Mouse (Mus musculus) MN1 (cell line): ENCODE results near the gene Sp1.
A peak's percentile ranks its signal among the peaks of the same experiment; 100 is the strongest.

Experiments
- DNase-seq: peaks from one replicate; pipeline ENCODE4 v3.0.0-alpha.2; 2016; ENCODE audit warnings: low spot score

The Sp1 gene

DNA sequence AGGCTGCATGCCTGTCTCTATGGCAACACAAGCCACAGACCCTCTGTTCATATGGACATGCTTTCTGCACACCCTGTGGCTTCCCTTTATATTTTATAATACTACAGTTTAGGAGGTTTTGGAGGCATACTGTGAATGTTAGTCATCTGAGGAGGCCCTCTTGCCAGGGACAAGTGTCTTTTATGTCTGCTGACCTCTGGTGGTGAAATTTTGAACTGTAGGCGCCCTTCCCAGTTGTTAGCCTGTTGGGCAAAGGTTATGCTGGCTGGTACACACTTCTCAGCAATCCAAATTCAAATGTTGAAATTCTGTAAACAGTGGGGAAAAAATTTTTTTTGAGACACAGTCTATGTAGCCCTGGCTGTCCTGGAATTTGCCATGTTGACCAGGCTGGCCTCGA, 36.5 kb downstream of the Sp1 start:
- DNase-seq, result peak; percentile 95

GRCm38 (mm10) chr15:102445146-102445545, 39.2 kb downstream of the Sp1 start, which contains the start of gene Amhr2:
Gene Amhr2 (plus strand): TSS chr15:102445367.
- no peak for DNase-seq

DNA sequence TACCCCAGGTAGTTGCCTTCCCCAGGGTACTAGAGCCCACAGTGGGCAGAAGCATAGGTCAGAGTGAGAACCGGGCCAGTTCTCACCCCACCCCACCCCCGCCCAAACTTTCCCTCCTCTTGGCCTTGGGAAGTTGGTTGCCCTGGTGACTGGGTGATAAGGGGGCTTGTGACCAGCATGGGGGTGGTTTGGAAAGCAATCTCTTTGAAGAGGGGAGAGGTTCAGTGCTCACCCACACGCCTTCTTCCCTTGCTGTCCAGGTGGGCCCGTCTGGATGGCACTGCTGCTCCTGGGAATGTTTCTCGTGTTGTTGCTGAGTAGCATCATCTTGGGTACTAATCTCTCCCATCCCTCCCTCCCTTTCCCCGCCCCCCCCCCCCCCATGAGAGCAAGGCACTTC, 40.5 kb downstream of the Sp1 start:
- DNase-seq, result no peak

- no peak for DNase-seq
Observed at GRCm38 (mm10) chr15:102449366-102449765, 43.4 kb downstream of the Sp1 start.

DNA sequence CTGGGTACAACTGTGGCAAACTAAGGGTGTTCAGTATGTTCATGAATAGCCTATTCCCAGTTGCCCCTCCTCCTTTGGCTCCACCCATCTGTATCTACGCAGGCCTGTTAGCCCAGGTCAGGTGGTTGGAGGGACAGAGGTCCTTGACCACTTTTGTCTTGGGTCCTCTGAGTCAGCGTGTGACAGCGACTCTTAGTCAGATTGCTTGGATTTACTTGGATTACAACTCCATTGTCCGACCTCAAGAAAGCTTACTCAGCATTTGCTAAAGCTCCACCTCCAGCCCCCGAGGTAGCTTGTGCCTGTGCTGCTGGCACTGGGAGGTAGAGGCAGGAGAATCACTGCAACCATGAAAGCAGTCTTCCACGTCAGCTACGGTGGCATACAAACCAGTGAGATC, 45.0 kb downstream of the Sp1 start:
- DNase-seq, result peak; percentile 88

- DNase-seq, result peak; percentile 87
Observed at GRCm38 (mm10) chr15:102451666-102452430, 45.9 kb downstream of the Sp1 start.

- no peak for DNase-seq
Observed at GRCm38 (mm10) chr15:102455993-102456392, 50.0 kb downstream of the Sp1 start.

DNA sequence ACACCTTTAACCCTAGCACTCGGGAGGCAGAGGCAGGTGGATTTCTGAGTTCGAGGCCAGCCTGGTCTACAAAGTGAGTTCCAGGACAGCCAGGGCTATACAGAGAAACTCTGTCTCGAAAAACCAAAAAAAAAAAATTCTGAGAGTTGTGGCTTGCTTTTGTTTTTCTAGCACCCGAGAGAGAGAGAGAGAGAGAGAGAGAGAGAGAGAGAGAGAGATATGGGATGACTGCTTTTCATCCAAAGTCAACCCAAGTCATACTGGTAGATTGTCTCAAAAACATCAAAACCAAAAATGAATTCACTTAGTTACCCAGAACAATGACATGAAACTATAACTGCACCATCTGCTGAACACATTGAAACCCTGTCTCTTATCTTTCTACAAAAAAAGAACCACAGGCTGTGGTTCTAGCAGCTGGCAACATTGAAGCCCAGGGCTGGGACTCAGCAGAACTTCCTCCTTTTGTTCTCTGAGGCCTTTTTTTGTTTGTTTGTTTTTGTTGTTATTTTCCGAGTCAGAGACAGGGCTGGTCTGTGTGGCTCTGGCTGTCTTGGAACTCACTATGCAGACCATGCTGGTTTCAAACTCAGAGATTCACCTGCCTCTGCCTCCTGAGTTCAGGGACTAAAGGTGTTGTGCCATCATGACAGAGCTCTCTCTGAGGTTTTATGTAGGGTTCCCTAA, 52.2 kb downstream of the Sp1 start:
- no peak for DNase-seq

- DNase-seq, result peak; percentile 100
Observed at GRCm38 (mm10) chr15:102458904-102459317, 53.0 kb downstream of the Sp1 start, which contains the start of gene Prr13. Gene Prr13 (plus strand): TSS chr15:102459028.

DNA sequence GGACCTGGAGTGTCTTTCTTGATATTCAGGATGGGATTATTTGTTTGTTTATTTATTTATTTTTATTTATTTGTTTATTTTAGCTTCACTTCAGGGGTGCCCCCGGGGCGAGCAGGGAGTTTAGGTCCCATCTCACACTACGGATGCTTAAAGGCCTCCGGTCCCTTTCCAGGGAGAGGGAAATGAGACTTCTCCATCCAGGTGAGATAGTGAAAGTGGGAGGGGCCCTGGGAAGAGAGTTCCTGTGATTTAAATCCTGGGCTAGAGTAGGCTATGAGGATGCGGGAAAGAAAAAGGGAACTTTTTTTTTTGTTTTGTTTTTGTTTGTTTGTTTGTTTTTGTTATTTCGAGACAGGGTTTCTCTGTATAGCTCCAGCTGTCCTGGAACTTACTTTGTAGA, 53.4 kb downstream of the Sp1 start:
- DNase-seq, result no peak

DNA sequence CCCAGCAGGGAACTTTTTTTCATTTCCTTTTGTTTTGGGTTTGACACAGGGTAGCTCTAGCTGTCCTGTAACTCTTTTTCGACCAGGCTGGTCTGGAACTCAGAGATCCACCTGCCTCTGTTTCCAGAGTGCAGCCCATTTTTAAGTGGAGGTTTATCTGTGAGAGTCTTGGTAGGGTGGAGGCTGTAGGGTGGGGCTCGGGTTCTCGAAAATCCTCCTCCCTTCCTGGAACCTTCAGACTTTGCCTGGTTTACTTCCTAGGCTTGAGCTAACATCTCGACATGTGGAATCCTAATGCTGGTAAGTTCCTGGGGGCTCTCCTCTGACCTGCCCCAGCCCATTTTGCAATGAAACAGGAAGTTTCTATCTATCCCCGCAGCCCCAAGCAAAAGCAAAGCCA, 53.9 kb downstream of the Sp1 start:
- DNase-seq, result no peak

- peak; percentile 58 for DNase-seq
Observed at GRCm38 (mm10) chr15:102460409-102460808, 54.5 kb downstream of the Sp1 start.

- DNase-seq, result peak; percentile 93
Observed at GRCm38 (mm10) chr15:102460971-102461370, 55.0 kb downstream of the Sp1 start.

GRCm38 (mm10) chr15:102461430-102462075, 55.6 kb downstream of the Sp1 start:
- peak; percentile 57 for DNase-seq

DNA sequence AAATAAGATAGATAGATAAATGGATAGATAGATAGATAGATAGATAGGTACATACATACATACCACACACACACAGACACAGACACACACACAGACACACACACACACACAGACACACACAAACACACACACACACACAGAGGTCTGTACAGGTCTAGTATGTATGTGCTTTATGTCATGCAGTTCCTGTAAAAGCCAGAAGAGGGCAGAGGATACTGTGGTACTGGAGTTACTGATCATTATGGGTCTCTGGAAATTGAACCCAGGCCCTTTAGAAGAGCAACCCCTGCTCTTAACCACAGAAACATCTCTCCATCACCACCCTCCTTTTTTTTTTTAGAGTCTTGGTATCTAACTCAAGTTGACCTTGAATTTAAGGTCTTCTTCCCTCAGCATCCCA, 57.7 kb downstream of the Sp1 start:
- DNase-seq, result peak; percentile 56

DNA sequence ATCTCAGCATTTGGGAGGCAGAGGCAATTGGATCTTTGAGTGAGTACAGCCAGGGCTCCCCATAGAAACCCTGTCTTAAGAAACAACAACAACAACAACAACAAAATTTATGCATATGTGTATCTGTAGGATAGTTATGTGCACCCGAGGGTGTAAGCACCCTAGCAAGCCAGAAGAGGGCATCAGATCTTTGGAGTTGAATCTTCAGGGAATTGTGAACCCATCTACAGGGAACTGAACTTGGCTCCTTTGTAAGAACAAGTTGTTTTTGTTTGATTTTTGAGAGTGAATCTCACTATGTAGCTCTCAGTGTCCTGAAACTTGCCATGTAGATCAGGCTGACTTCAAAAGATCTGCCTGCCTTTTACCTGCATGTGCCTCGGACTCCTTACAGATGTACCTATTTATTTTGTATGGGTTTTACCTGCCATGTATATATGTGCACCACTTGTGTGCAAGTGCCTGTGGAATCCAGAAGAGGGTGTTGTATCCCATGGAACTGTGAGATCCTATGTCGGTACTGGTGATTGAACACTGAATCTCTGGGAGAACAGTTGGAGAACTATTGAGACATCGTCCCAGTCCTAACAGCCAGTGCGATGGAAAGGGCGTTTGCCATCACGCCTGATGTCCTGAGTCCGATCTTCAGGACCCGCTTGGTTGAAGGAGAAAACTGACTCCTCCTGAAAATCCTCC, 62.9 kb downstream of the Sp1 start:
- no peak for DNase-seq

GRCm38 (mm10) chr15:102470183-102470604, 64.3 kb downstream of the Sp1 start, which contains the start of gene Pcbp2:
Gene Pcbp2 (plus strand): TSS chr15:102470539.
- peak; percentile 100 for DNase-seq

DNA sequence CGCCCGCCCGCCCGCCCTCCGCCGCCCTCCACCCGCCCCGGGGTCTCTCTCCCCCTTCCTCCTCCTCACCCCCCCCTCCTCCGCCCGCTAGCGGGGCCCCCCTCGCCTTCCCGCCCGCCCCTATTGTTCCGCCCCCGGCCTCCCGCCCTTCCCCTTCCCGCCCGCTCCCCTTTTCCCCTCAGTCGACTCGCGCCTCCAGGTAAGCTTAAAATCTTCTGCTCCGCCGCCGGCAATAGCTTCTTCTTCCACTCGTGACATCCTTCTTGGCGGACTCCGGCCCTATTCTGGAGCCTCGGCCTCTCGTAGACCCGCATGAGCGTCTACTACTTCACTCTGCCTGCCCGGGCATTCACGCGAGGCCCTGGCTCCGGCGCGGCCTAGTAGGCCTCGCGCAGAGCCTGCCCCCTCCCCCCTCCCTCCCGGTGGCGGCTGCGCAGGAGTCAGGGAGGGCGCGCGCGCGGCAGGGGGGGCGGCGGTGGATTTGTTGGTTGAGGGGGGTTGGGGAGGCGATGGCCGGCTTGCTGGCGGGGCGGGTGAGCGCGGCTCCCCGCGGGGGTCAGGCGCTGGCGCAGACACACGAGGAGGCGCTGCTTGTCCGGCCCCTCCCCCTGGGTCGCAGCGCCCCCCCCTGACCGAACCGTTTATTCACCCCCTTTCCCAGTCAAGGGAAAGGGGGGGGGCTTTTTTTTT, 64.8 kb downstream of the Sp1 start:
- DNase-seq, result peak; percentile 91

DNA sequence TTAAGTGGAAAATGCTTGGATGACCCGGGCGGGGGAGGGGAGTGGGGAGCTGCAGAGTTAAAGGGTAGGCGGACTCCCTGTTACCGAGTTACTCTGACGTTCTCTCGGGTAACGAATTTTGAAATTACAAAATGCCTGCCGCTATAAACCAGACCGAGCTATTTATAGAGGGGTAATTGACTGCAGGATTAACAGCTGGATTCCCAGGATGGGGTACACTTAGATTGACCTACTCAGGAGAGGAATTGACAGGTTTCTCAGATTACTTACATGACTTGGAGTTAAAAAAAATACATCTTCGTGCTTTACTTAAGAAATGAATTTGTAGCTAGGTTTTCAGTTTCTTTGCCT, 65.3 kb downstream of the Sp1 start:
- peak; percentile 83 for DNase-seq

DNA sequence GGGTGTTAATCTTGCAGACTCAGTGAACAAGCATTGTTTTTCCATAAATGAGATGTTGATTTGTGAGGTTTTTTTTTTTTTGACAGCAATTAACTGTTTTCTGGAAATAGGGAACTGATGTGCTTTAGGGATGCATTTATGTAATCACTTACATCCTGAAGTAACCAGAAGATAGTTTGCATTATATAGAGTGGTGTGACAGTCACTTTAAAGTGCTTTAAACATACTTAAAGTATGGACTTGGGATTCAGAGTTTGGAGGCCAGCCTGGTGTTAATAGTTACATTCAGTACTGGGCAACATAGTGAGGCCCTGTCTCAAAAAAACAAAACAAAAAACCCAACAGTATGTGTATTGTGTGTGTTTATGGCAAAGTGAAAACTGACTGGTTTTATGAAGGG, 65.8 kb downstream of the Sp1 start:
- no peak for DNase-seq

DNA sequence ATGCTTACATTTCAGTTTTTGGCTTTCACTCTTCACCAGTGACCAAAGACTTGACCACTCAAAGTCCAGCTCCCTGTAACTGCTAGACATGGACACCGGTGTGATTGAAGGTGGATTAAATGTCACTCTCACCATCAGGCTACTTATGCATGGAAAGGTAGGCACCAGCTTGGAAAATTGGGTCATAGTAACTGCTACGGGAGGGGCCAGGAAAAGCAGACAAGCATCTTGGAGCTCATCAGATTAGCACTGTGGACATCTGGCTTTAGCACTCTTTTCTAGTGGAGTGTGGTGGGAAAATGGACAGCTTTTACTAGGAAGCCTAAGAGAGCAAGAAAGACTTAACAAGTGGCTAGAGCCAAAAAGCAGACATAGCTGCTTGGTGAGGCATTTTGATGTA, 67.3 kb downstream of the Sp1 start:
- peak; percentile 49 for DNase-seq

GRCm38 (mm10) chr15:102474520-102474919, 68.6 kb downstream of the Sp1 start:
- DNase-seq, result no peak
